Mouse (Mus musculus) testis, postnatal 14 days (tissue): ENCODE measurements around the gene Gm20388.

Experiments
- DNase-seq: peaks from one replicate; pipeline ENCODE4 v3.0.0; 2021; ENCODE audit warnings: low spot score

Gene Gm20388

DNA sequence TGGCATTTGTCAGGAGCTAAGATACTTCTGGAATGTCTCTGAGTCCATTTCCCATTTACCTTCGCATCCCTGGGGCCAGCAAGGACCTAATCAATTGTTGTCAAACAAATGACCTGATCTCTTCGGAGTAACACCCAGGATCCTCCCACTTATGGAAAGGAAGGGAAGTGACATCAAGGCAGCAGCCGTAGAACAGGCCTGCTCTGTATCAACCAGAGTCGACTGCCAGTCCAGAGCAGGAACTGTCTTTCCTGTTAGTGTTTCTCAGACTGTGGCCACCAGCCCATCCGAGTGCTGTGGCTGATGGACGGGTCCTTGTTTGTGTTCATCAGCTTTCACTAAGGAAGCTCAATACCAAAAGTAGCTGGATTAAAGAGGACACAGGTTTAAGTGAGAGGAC is 213.6 kb downstream of the Gm20388 start:
- DNase-seq: no peak

DNA sequence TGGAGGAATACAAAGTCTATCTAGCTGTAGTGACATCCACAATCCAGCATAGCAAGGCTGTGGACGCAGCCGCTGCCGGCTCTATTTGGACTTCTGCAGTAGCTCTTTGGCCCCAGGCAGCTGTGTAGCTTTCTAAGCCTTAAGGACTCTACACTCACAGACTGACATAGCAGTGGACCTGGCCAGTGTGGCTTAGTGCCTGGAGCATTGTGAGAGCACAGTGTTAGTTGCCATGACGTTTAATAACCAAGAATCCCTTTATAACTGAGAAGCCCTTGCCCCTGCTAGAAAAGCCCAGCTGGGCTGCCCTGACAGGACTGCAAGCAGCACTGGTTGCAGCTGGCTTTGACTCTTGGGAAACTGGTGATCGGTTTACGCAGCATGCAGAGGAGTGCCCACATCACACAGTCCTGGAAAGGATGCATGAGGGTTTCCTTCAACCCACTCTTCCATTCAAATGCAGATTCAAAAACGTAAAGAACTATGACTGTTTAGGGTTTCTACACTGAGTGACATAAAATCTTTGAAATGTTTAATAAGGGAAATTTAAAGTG is 214.3 kb downstream of the Gm20388 start:
- no peak for DNase-seq

DNA sequence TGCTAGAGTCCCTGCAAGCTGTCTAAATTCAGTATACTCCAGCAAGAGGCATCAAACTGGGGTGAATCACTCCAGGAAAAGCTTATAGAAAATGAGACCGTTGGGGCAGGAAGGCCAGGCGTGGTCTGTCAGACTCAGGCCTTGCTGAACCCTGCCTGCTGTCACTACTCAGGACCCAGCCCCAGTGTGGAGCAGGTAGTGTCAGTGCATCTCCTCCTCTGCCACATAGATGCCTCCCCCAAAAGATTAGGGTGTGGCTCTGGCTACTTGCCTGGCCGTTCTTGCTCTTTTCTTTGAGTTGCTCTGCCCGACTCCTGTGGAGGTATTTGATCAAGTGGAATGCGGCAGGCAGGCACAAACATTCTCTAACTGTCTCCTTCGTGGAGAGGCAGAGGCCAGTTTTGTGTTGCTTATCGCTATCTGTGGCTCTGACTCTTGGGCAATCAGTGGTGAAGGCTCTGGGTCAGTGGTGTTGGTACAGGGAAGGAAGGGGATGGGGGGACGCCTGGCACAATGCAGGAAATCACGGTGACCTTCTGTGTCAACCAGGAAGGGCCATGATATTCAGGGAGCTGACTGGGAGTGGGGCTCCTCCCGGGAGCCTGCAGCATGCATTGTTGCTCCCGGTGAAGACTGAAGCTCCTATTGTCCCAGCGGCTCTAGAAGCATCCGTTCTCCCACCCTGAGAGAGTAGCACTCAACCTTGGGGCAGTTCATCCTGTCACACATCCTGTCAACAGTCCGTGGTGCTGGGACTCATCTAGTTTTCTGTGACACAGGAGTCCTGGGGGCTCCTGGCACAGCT is 215.9 kb downstream of the Gm20388 start:
- DNase-seq: no peak

DNA sequence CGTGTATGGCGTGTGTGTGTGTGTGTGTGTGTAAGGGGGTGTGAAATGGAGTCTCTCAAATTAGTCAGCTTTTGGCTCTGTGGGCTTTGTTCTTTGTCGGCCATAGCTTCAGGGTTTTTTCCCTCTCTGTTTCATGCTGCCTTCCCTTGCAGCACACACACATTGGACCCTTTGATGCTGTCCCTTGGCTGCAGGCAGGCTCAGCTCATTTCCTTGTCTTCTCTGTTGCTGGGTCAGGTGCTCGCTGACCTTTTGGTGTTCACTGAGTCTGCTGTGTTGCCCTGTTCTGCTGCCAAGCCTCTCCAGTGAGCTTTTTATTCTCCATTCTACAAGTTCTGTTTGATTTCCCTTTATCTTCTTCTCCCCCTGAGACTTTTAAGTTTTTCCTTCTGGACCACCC is 218.9 kb downstream of the Gm20388 start:
- DNase-seq: no peak

DNA sequence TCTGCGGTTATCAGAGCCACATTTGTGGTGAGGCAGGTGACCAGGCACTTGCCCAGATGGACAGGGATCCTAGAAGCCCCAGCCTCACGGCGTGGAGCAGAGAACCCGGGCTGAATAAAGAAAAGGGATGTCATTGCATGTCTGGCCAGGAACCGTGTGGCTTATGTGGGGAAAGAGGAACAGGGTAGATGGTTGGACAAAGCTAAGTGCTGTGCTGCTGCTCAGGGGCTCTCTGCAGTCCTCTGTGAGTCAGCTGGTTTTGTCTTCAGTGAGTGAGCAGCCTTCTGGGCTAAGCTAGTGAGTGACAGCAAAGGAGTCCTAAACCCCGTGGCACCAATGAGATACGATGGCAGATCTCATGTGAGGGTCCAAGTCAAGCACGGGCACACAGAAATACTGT is 220.5 kb downstream of the Gm20388 start:
- DNase-seq: no peak

DNA sequence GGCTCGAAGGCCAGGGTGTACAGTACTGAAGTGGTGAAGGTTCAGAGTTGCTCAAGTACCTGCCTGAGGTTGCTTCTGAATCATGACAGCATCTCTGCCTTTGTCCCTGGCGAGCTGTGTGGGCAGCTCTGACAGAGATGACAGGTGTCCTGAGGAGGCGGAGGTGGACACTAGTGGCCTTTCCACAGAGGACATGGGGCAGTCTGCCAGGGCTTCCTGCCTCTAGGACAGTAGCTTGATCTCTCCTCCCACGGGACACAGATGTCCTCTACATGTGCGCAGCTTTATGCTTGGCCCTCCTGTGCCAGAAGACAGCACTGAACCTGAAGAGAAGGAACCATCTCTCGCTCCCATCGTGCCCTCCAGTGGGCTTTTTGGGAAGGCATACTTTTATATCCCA is 222.5 kb downstream of the Gm20388 start:
- no peak for DNase-seq

DNA sequence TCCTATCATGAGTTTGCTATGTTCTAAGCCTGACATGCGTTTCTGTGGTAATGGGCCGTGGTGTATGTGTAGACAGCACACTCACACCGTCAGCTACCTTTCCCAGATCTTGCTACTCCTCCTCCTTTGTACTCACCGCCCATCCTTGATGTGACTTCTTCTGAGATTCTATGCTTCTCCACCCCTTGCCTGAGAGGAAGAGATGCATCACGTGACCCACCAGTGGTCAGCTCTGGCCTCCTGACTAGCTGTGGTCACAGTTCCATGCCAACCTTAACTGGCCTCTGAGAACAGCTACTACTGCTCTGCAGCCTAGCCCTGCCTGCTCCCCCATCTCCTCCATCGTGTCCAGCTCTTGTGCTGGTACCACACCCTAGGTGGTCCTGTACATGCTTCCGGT is 225.0 kb downstream of the Gm20388 start:
- no peak for DNase-seq

DNA sequence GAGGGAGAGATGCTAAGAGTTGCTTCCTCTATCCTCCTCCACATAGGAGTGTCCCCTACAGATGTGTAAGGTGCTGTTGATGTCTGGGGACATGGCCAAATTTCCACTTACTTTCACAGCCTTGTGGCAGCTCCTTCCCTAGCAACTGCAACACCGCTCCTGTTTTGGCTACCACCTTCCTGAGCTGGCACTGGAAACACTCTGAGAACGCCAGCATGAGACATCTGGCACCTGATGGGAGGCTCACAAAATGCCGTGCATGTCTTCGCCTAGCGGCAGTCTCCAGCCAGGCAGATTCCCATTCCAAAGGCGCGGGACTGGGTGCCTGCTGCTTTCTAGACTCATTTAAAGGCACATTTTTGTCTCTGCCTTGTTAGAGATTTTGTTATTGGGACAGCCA is 226.0 kb downstream of the Gm20388 start:
- DNase-seq: no peak

DNA sequence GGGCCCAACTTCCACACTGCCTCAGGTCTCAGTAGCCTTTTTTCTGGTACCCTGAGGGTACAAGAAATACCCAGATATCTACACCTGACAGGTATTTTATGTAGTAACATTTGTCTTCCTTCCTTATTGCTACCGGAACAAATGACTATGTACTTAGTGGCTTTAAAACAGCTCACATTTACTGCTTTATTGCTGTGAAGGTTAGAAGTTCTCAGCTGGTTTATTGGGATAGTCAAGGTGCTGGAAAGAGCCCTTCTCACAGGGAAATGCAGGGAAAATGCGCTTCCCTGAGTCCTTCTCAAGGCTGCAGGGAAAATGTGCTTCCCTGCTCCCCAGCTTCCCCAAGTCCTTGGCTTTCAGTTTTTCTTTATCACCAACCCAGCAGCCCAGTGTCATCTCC is 228.3 kb downstream of the Gm20388 start:
- no peak for DNase-seq

DNA sequence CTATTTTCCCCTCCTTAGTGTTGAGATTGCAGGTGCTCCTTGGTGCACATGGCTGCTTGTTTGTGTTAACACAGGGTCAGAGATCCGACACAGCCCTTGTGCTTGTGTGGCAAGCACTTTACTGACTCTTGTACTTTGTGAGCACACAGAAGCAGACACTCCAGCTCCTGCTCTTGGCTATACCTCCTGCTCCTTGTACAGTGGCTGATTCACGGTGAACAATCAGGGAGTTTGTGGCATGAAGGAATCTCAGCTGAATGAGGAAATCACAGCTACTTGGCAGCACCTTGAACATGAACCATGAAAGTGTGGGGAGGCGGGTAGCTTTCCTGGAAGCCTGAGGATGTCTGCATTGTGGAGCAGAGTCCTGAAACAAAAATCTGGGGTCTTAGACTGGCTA is 230.1 kb downstream of the Gm20388 start:
- no peak for DNase-seq

DNA sequence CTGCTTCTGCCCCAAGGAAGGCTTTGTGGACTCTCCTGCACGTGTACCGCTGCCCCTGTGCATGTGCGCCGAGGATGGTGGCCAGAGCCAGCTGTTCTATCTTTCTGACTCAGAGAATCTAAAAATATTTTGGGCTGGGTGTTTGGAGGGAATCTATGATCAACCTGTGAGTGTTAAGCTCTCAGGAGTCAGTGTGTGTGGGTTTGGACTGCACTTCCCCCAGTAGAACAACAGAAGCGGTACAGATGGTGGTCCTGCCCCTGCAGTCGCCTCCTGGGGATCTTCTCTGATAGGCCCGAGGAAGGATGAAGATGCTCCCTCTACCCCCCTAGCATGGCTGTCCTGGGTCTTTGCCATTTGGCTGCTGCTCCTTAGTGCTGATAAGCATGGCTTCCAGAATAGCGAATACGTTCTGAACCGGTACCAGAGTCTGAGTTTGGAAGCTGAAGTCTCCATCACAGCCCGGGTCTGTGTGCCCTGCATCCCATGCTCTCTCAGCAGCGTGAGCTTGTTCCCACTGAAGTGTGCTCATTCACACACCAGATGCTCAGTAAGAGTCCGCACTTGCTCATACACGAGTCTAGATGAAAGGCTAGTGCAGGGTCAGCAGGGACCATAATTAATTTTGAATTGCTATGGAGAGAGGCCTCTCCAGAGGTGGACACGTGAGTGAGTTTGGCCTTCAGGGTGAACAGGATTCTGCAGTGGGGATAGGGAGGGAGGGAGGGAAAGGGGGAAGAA is 233.4 kb downstream of the Gm20388 start:
- DNase-seq: no peak

DNA sequence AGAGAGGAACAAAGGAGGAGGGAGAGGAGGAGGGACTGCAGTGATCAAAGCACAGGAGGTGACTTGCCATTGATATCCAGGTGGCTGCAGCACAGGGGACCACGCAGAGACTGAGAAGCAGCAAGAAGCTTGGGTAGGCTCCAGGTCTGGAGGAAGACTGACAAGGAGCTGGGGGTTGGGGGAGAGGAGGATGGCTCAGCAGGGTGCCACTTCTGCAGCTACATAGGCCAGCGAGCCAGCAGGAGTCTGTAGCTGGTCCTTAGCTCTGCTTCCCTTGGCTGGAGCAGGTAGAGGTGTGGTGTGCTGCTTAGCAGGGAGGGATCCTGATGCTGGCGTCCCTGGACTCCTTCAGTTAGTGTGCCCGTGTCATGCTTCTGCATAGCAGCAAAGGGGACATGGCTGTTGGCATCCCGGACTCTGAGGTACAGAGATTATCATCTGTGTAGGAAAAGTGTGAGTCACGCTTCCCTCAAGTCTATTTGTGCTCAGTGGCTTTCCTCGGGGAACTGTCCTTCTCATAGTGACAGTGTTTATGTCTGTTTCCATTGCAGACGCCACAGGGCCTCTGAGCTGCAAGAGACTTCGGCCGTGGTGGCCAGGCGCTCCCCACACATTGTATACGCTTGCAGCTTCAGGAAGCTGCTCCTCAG is 234.1 kb downstream of the Gm20388 start:
- DNase-seq: no peak

DNA sequence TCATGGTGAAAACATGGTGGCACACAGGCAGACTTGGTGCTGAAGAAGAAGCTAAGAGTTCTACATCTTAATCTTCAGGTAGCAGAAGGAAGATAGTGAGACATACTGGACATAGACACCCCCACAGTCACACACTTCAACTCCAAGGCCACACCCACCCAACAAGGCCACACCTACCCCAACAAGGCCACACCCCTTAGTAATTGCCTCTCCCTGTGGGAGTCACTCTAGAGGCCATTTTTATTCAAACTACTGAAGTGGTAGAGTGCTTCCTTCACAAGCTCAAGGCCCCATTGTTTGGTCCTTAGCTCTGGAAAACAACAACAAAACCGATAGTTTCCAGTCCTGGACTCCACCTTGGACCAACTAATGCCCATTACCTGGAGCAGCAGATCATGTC is 235.4 kb downstream of the Gm20388 start:
- DNase-seq: no peak

DNA sequence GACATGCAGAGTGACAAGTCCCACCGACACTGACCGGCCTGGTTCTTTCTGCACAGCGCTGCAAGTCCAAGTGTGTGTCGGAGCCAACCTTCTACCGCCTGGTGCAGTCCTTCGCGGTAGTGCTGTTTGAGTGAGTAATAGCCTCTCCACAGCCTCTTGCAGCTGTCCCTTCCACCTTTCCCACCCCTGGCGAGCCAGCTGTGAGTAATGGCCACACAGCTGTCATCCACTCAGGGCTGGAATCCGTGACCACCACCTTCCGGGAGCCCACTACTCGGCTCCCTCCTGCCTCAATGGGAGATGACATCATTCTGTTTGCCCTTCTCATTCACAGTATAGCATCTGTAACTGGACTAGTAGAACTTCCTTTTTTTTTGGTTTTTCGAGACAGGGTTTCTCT is 239.4 kb downstream of the Gm20388 start:
- DNase-seq: no peak

DNA sequence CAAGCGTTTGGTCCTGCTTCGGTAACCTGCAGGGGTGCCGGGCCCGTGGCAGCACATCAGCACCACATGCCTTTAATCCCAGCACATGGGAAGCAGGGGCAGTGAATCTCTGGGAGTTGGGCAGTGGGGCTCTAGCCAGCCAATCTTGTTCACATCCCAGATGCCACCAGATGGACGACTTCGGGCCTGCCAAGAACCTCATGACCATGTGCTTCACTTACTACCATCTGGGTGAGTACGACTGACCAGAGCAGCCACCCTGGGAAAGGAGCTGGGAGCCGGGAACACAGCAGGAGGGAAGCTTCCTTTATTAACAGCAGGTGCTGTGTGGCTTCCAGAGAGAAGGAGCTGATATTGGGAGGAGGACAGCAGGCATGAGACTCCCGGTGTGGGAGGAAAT is 240.5 kb downstream of the Gm20388 start:
- no peak for DNase-seq

DNA sequence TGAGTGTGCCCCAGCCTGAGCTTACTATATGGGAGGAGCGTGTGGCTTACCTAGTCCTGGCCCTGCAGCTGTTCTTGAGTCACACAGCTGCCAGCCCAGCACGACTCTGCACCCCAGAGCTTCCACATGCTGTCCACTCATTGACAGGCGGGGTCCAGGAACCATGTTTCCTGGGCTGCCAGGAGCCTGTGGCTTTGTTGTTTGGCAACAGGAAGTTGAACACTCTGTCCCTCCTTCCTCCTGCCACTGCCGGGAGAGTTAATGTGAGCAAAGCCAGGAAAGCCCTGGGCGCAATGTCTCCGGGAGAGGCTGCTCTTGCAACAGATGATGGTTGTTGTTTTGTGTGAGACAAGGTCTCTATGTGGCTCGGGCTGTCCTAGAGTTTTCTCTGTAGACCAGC is 242.0 kb downstream of the Gm20388 start:
- DNase-seq: no peak

DNA sequence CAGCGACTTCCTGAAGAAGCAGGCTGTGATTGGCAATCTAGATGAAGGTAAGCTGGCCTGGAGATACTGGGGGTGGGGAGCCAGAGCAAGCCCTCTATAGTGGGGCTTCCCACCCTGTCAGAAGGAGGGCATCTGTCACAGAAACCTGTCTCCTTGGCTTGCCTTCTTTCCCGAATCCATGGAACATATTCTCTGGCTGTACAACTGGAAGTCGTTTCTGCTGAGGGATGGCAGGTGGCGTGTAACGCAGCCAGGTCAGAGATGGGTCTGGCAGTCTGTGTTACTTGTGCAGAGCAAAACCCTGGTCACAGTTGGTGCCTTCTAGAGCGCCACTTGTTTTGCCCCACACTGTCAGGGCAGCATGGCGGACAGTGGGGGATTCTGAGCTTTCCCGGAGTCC is 249.7 kb downstream of the Gm20388 start:
- no peak for DNase-seq

DNA sequence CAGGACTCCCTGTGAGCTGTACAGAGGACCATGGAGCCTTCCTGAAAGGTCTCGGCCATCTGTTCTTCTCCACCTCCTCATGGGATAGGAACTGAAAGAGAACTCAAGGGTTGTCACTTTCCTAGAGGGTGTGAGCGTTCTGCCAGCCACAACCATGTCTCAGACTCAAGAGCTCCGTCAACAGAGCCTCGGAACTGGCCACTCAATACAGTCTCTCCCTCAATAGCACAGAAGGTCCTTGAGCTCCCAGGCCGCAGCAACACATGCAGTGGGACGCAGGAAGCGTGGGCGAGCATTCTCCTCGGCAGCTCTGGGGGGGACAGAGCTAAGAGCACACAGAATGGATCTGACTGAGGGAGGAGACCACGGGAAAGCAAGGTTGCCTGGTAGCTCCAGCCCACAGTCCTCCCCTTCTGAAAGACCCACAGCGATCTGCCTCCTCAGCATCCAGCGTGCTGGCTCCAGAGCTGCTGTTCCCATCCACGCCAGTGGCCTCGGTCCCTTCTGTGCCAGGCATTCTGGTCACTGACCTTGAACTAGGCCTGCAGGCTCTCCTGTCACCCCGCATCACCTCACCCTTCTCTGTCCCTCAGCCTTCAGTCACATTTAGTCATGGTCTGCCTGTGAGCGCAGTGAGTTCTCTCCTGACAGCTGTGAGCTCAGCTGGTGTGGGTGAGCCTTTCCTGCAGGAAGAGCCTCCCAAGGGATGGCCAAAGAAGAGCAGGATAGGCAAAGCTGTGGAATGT is 251.2 kb downstream of the Gm20388 start:
- no peak for DNase-seq

DNA sequence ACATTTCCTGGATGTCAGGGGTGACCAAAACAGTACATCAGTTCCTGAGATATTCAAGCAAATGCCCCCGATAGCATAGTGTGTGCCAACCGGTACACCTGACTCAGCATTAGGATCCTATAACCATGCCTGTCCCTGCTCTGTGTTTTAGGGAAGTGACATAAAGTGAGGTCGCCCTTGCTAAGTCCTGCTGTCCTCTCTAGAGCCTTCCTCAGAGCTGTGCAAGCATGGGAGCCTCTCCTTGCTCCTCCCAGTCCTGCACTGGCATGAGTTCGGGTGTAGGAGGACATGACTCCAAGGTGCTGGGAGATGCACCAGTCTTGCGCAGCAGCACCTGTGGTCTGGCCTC is 251.7 kb downstream of the Gm20388 start:
- no peak for DNase-seq

DNA sequence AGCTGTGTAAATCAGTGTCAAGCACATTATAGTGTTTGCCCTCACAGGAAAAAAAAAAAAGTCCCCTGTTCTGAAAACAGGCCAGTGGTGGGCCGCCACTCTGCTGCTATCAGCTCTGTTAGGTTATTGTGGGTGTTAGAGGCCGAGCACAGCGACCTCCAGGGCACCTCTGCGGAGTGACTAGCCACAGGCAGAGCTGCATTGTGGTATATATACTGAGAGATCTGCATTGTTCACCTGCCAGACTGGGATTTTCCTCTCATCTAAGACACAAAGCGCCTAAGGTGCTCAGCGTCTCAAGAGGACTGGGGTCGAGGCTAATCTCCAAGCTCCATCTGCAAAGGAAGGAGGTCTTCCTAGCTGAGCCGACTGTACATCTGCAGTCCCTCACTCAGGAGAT is 252.7 kb downstream of the Gm20388 start:
- DNase-seq: no peak

DNA sequence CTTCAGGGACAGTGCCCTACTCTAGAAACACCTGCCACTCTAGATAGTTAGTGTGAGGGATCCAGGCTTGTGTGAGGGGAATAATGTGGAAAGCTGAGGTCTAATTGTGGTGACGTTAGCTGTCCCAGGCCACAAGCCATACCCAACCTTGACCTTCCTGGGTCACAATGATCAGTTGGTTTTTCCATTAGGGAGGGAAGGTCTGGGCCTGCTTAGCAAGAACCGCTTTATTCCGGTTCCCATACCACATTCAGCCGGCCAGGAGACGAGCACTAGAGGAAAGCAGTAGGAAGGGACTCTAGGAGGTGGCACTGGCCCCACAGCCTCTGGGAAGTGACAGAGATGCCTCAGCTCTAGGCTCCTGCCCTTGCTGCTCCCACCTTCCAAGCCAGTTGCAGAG is 253.4 kb downstream of the Gm20388 start:
- no peak for DNase-seq

DNA sequence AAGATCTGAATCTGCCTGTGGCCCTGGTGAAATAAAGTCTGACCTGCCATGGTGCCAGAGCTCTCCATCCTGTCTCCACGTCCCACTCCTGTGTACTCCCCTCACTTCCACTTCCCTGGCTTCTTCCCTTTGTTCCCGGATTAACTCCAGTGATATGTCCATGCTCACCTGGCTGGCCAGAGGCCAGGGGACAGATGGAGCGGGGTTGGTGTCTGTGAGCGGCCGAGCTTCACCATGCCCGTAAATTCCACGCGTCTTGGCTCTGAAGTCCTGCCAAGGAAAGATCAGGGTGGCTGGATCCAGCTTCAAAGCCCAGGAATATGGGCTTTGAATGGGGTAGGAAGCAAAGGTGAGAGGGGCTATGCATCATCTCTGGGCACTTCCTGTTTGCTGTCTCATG is 256.5 kb downstream of the Gm20388 start:
- no peak for DNase-seq
